Mouse (Mus musculus) MEL (cell line): ENCODE results near the gene Golm1. TPM values are rescaled to one million over a fixed set of nuclear protein-coding genes. Genes with fewer than 3 reads are reported as not detected.
"Not testable (repeated sequence)": the region's sequence is repeated elsewhere in the genome, so short reads cannot be mapped to it uniquely, and the experiment has no call there.

ENCODE experiments used
- DNase-seq: peaks from one replicate; pipeline ENCODE4 v3.0.0; 2011; ENCODE audit warnings: low read depth, low spot score
- H3K27ac ChIP-seq: 2 replicates; pipeline ENCODE4 v1.5.1; 2012; ENCODE audit warnings: low read depth, mild to moderate bottlenecking, control low read depth, low read length, moderate library complexity; ENCODE audit not compliant: control insufficient read depth
- H3K27me3 ChIP-seq, 2 experiments: fragments of 150-350 bp in 1 of 2; sonication (generic) in 1 of 2; 2 replicates each; pipeline ENCODE4 v1.6.1; 2012; ENCODE audit warnings: low read length in 2 of 2, mild to moderate bottlenecking in 2 of 2, improper control_type of control experiment in 1 of 2, moderate library complexity in 1 of 2; ENCODE audit not compliant: insufficient read depth in 2 of 2, control insufficient read depth in 1 of 2
- H3K36me3 ChIP-seq, 2 experiments: 2 replicates each; pipeline ENCODE4 v1.6.1; 2012 to 2014; ENCODE audit warnings: low read length in 2 of 2, improper control_type of control experiment in 1 of 2, inconsistent platforms in 1 of 2, mild to moderate bottlenecking in 1 of 2; ENCODE audit not compliant: insufficient read depth in 2 of 2, control insufficient read depth in 1 of 2
- H3K4me1 ChIP-seq, 2 experiments: fragments of 150-350 bp in 1 of 2; sonication (generic) in 1 of 2; 2 replicates each; pipeline ENCODE4 v1.6.1; 2012; ENCODE audit warnings: low read length in 2 of 2, improper control_type of control experiment in 1 of 2, mild to moderate bottlenecking in 1 of 2; ENCODE audit not compliant: insufficient read depth in 2 of 2, control insufficient read depth in 1 of 2
- H3K4me3 ChIP-seq, 2 experiments: fragments of 150-350 bp in 1 of 2; sonication (generic) in 1 of 2; 2 replicates each; pipeline ENCODE4 v1.5.1; 2012; ENCODE audit warnings: low read depth in 2 of 2, low read length in 2 of 2, mild to moderate bottlenecking in 2 of 2, moderate library complexity in 2 of 2, control low read depth in 1 of 2, improper control_type of control experiment in 1 of 2; ENCODE audit not compliant: control insufficient read depth in 1 of 2, insufficient read depth in 1 of 2
- H3K79me2 ChIP-seq: 2 replicates; pipeline ENCODE4 v1.6.1; 2012; ENCODE audit warnings: mild to moderate bottlenecking, low read length, moderate library complexity; ENCODE audit not compliant: control insufficient read depth, poor library complexity, insufficient read depth
- H3K9ac ChIP-seq: 2 replicates; pipeline ENCODE4 v1.6.1; 2012; ENCODE audit warnings: low read depth, mild to moderate bottlenecking, control low read depth, low read length, moderate library complexity; ENCODE audit not compliant: control insufficient read depth, poor library complexity, severe bottlenecking
- H3K9me3 ChIP-seq: fragments of 150-350 bp; sonication (generic); replicated peaks from 2 replicates; pipeline ENCODE4 v1.6.1; 2012; ENCODE audit warnings: mild to moderate bottlenecking, low read length, improper control_type of control experiment, moderate library complexity; ENCODE audit not compliant: insufficient read depth
- BHLHE40 ChIP-seq: IDR thresholded peaks from 2 replicates; pipeline ENCODE4 v1.6.1; 2012; ENCODE audit warnings: low read depth, mild to moderate bottlenecking, inconsistent platforms, low read length, improper control_type of control experiment, borderline replicate concordance
- CHD1 ChIP-seq: IDR thresholded peaks from 2 replicates; pipeline ENCODE4 v1.6.1; 2012; ENCODE audit warnings: low read depth, mild to moderate bottlenecking, inconsistent platforms, low read length, improper control_type of control experiment
- E2F4 ChIP-seq: IDR thresholded peaks from 2 replicates; pipeline ENCODE4 v1.6.1; 2011; ENCODE audit warnings: low read depth, low read length, improper control_type of control experiment, borderline replicate concordance
- ELF1 ChIP-seq: IDR thresholded peaks from 2 replicates; pipeline ENCODE4 v1.6.1; 2014; ENCODE audit warnings: low read depth, mild to moderate bottlenecking, inconsistent platforms, low read length, improper control_type of control experiment, moderate library complexity
- EP300 ChIP-seq, 2 experiments: IDR thresholded peaks; 2 replicates each; pipeline ENCODE4 v1.6.1; 2011; ENCODE audit warnings: improper control_type of control experiment in 2 of 2, low read length in 2 of 2, low read depth in 1 of 2, mild to moderate bottlenecking in 1 of 2
- ETS1 ChIP-seq: IDR thresholded peaks from 2 replicates; pipeline ENCODE4 v1.6.1; 2012; ENCODE audit warnings: low read depth, mild to moderate bottlenecking, inconsistent platforms, low read length, improper control_type of control experiment, moderate library complexity
- GABPA ChIP-seq: IDR thresholded peaks from 2 replicates; pipeline ENCODE4 v1.6.1; 2012; ENCODE audit warnings: low read depth, mild to moderate bottlenecking, inconsistent platforms, low read length, improper control_type of control experiment, moderate library complexity
- GATA1 ChIP-seq: IDR thresholded peaks from 2 replicates; pipeline ENCODE4 v1.6.1; 2011; ENCODE audit warnings: low read depth, low read length, improper control_type of control experiment
- MAFK ChIP-seq: IDR thresholded peaks from 2 replicates; pipeline ENCODE4 v1.6.1; 2011; ENCODE audit warnings: low read depth, mild to moderate bottlenecking, low read length, improper control_type of control experiment, borderline replicate concordance
- MAX ChIP-seq: IDR thresholded peaks from 2 replicates; pipeline ENCODE4 v1.6.1; 2011; ENCODE audit warnings: low read length, improper control_type of control experiment
- MYB ChIP-seq: IDR thresholded peaks from 2 replicates; pipeline ENCODE4 v1.6.1; 2011; ENCODE audit warnings: mild to moderate bottlenecking, low read depth, low read length, improper control_type of control experiment
- NELFE ChIP-seq: IDR thresholded peaks from 2 replicates; pipeline ENCODE4 v1.6.1; 2011; ENCODE audit warnings: low read depth, low read length, improper control_type of control experiment
- NRF1 ChIP-seq: IDR thresholded peaks from 2 replicates; pipeline ENCODE4 v1.6.1; 2014; ENCODE audit warnings: low read depth, mild to moderate bottlenecking, inconsistent platforms, low read length, improper control_type of control experiment, moderate library complexity; ENCODE audit not compliant: poor library complexity, insufficient read depth, severe bottlenecking
- POLR2AphosphoS5 ChIP-seq: IDR thresholded peaks from 2 replicates; pipeline ENCODE4 v1.6.1; 2012; ENCODE audit warnings: low read depth, borderline replicate concordance, mild to moderate bottlenecking, inconsistent platforms, low read length, moderate library complexity, mixed read lengths
- SIN3A ChIP-seq: IDR thresholded peaks from 2 replicates; pipeline ENCODE4 v1.6.1; 2012; ENCODE audit warnings: low read length, improper control_type of control experiment, inconsistent platforms
- SMC3 ChIP-seq: IDR thresholded peaks from 2 replicates; pipeline ENCODE4 v1.6.1; 2011; ENCODE audit warnings: low read depth, low read length, improper control_type of control experiment
- TAL1 ChIP-seq: IDR thresholded peaks from 2 replicates; pipeline ENCODE4 v1.6.1; 2012; ENCODE audit warnings: mild to moderate bottlenecking, inconsistent platforms, low read length, moderate library complexity, mixed read lengths
- TBP ChIP-seq: IDR thresholded peaks from 2 replicates; pipeline ENCODE4 v1.8.0; 2011; ENCODE audit warnings: low read depth, low read length, improper control_type of control experiment
- TCF12 ChIP-seq: IDR thresholded peaks from 2 replicates; pipeline ENCODE4 v1.6.1; 2014; ENCODE audit warnings: low read depth, mild to moderate bottlenecking, inconsistent platforms, low read length, improper control_type of control experiment, moderate library complexity
- UBTF ChIP-seq: IDR thresholded peaks from 2 replicates; pipeline ENCODE4 v1.6.1; 2012; ENCODE audit warnings: low read depth, mild to moderate bottlenecking, inconsistent platforms, low read length, improper control_type of control experiment, moderate library complexity, borderline replicate concordance; ENCODE audit not compliant: insufficient read depth
- ZC3H11A ChIP-seq: IDR thresholded peaks from 2 replicates; pipeline ENCODE4 v1.6.1; 2012; ENCODE audit warnings: low read depth, mild to moderate bottlenecking, inconsistent platforms, low read length, improper control_type of control experiment
- ZKSCAN1 ChIP-seq: IDR thresholded peaks from 2 replicates; pipeline ENCODE4 v1.6.1; 2012; ENCODE audit warnings: low read depth, mild to moderate bottlenecking, inconsistent platforms, low read length, improper control_type of control experiment, moderate library complexity
- polyA plus RNA-seq, 2 experiments: library from polyadenylated mRNA; stranded (reverse) in 1 of 2; unstranded in 1 of 2; fragments of >175 nt in 1 of 2; fragments of >200 nt in 1 of 2; gene quantifications; 2 replicates each; pipeline versions ENCODE4 v1.2.1 to v1.2.4; 2012; ENCODE audit warnings: low replicate concordance in 2 of 2, low read depth in 1 of 2; ENCODE audit not compliant: insufficient read length in 2 of 2, insufficient read depth in 1 of 2, missing spikeins in 1 of 2
- total RNA-seq: library from RNA; depleted of rRNA; stranded (reverse); fragments of 300-350 nt; gene quantifications from 2 replicates; pipeline ENCODE4 v1.2.3, GENCODE M21; 2012

Gene Golm1
- total and polyA plus RNA-seq, 3 experiments = 22.1 to 26.8 TPM; not detected in 1

DNA sequence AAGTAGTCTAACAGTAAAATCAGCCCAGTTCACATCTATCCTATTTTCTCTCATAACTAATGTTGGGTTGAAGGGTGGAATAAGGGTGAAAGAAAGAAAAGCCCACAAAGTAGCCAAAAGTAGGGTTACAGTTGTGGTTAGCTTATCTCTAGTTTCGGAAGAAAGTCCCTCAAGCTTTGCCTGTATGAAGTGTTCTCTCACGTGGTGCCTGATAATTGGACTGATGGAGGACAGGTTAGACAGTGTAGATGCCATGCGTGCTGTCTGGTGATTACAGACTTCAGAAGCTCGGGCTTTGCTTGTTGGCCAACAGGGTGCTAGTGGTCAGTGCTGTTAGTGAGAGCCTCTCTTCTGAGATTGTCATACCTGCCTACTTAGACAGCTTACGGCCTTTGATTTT lies 72.5 kb downstream of the Golm1 start:
- peaks cover 0 to 19% of the 10 kb centered on the region in 2 experiments; a peak in 2 of 4 replicates for H3K36me3 ChIP-seq
- TF ChIP-seq SIN3A = no peak
- TF ChIP-seq GABPA = no peak
- no peak for TF ChIP-seq MYB
- no peak for TF ChIP-seq GATA1
- no peak for TF ChIP-seq E2F4
- no peak for TF ChIP-seq ZKSCAN1
- TF ChIP-seq MAFK = no peak
- no peak for TF ChIP-seq UBTF
- TF ChIP-seq TCF12 = no peak
- no peak for TF ChIP-seq ELF1
- TF ChIP-seq ETS1 = no peak
- no peak for TF ChIP-seq TBP
- no peak for TF ChIP-seq POLR2AphosphoS5
- no peak for TF ChIP-seq NELFE
- no peak for TF ChIP-seq CHD1
- DNase-seq = no peak

DNA sequence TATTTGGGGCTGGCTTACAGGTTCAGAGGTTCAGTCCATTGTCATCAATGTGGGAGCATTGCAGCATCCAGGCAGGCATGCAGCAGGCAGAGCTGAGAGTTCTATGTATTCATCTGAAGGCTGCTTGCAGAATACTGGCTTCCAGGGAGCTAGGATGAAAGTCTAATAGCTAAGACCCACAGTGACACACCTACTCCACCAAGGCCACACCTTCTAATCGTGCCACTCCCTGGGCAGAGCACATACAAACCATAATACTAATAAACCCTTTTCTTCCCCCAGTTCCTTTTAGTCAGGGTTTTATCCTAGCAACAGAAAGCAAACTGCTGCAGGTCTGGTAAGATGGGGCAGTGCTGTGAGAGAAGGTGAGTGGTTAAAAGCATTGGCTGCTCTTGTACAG lies 83.0 kb downstream of the Golm1 start:
- no peak overlapping the region for H3K27ac ChIP-seq
- H3K4me3 ChIP-seq = no peak overlapping the region
- H3K4me1 ChIP-seq = peaks cover 0 to 2% of the 10 kb centered on the region in 2 experiments; a peak in 1 of 4 replicates
- TF ChIP-seq ZC3H11A (no peak), NELFE (no peak), EP300 (IDR thresholded peaks at IDR 0.05; ENCODE audit: low read depth in 1 of 2, low read length in 2 of 2) (no peak), MAX (no peak), GATA1 (no peak), ETS1 (no peak), SMC3 (no peak), NRF1 (no peak), ELF1 (no peak), CHD1 (no peak), BHLHE40 (no peak), TAL1 (no peak)
- no peak for DNase-seq
- H3K79me2 ChIP-seq = peaks cover 5% of the 10 kb centered on the region; the same call in 1 of the 2 replicates
- no peak overlapping the region for H3K9ac ChIP-seq
- H3K36me3 ChIP-seq = peaks cover 1 to 6% of the 10 kb centered on the region in 2 experiments
- H3K9me3 ChIP-seq = no peaks in the 10 kb centered on the region
- no peaks in the 10 kb centered on the region for H3K27me3 ChIP-seq

More for the DNA sequence above, 72.5 kb downstream of the Golm1 start:
- Histone ChIP-seq H3K4me1 (no peaks in the 10 kb centered on the region), H3K79me2 (no peaks in the 10 kb centered on the region), H3K4me3 (no peak overlapping the region), H3K27ac (no peak overlapping the region), H3K9ac (no peak overlapping the region), H3K27me3 (no peaks in the 10 kb centered on the region), H3K9me3 (no peaks in the 10 kb centered on the region)

DNA sequence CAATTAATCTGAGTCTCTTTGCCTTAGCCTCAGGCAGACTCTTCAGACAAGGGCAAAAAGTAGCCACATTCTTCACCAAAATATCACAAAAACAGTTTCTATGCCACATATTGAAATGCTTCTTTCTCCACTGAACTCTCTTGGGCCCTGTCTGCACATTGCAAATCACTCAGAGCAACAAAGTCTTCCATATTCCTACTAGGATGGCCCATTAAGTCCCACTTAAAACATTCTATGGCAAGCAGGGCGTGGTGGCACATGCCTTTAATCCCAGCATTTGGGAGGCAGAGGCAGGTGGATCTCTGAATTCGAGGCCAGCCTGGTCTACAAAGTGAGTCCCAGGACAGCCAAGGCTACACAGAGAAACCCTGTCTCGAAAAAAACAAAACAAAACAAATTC lies 83.6 kb downstream of the Golm1 start:
- not testable (repeated sequence) for H3K27ac ChIP-seq, H3K36me3 ChIP-seq, H3K4me1 ChIP-seq, DNase-seq, H3K9ac ChIP-seq, H3K9me3 ChIP-seq, H3K79me2 ChIP-seq, H3K4me3 ChIP-seq, H3K27me3 ChIP-seq
